Mouse (Mus musculus) layer of hippocampus, adult 9-10 months (tissue): ENCODE data around the gene Gosr1.
A peak's percentile ranks its signal among the peaks of the same experiment; 100 is the strongest.
"Not testable (repeated sequence)": the region's sequence is repeated elsewhere in the genome, so short reads cannot be mapped to it uniquely, and the experiment has no call there.

Experiments
- DNase-seq: peaks from one replicate; pipeline ENCODE4 v3.0.0; 2022; ENCODE audit warnings: low spot score

The Gosr1 gene

DNA sequence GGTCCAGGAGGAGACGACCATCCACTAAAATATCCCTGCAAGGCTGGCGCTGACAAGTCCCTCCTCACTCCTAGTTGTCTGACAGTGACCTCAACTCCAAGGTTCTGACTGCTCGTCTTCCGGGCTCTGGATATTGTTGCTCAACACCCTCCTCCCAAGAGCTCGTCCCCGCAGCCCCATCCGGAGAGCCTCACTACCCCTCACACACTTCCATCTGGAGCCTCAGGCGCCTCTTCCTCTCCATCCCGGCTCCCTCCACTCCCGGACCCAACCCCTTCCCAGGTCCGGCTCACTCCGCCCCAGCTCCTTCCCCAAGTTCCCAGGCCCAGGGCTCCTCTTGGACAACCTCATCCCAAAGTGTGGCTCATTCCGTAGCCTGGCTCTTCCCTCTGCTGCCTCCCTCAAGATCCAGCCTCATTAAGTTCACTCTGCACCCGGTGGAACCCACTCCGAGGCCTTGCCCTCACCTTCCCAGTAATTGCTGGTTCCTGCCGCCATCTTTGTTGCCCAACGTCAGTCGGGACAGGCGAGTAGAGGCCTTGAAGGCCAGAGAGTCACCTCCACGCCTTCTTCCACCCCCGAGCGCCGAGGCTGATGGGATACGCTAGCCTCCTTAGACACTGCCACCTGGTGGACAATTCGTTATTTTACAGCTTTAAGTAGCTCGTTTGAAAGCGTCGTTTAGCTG, at the start of gene Gosr1:
Gosr1 (minus strand) TSS at position 527 of the 688 bp plus-strand sequence.
- peak; percentile 88 for DNase-seq

DNA sequence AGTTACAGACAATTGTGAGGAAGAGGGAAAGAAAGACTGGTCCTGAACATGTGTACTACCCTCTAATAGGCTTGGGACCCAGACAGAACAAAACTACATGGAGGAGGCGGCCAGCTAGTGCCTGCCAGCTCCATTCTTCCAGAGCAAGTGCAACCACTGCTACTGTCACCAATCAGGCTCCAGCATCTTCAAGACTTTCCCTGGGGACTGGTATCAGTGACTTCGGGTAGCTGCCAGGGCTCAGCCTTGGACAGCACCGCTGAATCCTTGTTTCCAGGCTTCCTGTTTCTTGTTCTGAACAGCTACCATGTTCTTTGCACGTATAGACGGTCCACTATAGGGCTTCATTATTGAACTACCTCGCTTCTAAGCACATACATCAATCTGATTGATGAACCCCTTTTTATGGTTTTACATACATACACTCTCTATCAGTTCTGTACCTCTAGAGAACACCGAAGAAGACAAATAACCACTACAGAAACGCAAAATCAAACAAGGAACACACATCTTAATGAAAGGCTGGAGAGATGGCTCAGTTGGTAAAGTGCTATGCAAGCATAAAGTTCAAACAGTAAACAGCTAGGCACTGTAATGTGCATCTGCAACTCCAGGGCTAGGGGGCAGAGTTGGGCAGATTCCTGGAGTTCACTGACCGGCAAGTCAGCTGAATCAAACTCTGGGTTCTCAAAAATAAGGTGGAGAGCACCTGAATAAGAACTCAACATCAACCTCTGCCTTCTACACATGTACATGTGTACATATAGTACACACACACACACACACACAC, 47.5 kb upstream of the Gosr1 start:
- no peak for DNase-seq

DNA sequence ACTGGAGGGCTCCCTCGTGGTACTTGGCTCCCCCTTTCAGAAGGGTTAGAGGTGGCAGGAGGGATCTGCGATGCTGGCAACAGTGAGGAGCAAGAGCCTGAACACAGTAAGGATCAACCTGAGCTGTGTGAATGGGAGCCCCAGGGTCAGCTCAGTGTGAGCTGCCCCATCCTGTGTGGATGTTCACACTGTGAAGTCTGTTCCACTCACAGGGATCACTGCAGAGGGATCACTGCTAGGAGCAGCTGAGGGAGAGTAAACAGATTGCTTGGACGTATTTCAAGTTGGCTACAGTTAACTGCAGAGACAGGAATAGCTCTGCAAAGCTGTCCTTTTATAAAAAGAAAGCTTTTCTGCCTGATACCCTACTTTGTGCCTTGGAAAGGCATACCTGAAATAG, 46.1 kb upstream of the Gosr1 start:
- peak; percentile 42 for DNase-seq

DNA sequence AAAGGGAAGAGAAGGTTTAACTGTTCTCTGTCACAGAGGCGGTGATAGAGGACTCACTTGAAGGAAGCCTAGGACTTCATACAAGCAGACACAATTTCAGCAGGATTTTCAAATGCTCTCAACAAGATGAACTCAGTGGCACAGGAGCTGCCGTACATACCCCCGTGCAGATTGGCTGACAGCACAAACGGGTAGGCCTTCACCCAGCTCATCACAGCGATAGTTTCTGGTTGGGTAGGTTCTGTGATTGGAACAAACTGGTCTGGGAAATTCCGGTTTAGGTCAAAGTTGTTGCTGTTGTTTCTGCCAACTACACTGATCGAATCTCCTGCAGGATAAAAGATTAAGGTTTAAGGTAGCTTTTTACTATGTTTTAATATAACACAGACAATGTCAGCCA, 45.2 kb upstream of the Gosr1 start:
- no peak for DNase-seq

DNA sequence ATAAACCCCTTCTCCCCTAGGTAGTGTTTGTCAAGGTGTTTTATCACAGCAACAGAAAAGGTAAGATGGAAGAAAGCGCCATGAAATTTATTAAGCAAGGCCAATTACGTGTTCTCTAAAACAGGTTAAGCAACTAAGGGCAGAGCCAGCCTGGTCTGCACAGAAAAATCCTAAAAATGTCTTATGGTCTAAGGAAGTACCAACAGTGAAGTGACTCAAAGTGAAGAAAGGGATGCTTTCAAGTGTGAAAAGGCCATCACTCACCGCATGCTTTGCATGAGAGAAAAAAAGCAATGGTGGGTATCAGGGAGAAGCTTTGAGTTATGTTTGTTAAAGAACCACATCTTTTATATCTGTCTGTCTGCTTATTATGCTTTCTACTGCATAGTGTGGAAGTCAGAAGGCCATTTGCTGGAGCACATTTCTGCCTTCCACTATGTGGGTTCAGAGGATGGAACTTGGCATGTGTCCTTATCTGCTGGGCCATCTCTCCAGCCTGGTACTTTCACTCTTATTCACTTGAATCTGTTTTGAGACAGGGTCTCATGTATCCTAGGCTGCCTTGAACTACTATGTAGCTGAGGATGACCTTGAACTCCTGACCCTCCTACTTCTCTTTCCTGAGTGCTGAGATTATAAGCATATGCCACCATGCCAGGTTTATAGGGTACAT, 43.8 kb upstream of the Gosr1 start:
- DNase-seq, result no peak

DNA sequence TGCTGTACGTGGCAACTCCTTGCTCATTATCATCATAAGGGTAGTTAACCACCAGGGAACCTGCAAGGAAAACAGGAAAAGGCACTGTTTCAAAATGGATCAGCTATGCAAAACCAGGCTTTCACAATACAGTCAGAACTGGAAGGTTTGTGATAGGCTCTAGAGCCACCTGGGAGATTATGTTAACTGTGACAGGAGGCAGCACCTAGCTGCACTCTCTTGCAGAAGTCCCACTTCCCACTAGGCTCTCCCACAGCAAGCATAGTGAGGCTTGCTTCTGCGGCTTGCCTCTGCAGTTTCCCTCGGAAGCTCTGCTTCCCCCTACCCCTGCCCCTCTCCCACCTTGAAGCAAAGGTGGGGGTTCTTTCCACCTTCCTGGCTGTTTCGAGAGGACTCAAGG, 42.6 kb upstream of the Gosr1 start:
- no peak for DNase-seq

DNA sequence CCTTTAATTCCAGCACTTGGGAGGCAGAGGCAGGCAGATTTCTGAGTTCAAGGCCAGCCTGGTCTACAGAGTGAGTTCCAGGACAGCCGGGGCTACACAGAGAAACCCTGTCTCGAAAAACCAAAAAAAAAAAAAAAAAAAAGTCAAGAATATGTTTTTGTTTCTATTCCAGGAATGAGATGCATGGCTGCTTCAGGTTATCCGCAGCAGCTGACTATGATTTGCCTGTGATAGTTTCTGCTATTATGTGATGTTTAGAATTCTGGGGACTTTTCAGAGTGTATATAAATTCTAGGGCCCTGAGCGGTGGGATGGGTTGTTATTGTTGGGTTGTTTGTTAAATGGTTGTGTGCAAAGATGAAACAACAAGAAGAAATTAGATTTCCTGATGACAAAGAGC, 41.7 kb upstream of the Gosr1 start:
- DNase-seq, result not testable (repeated sequence)

DNA sequence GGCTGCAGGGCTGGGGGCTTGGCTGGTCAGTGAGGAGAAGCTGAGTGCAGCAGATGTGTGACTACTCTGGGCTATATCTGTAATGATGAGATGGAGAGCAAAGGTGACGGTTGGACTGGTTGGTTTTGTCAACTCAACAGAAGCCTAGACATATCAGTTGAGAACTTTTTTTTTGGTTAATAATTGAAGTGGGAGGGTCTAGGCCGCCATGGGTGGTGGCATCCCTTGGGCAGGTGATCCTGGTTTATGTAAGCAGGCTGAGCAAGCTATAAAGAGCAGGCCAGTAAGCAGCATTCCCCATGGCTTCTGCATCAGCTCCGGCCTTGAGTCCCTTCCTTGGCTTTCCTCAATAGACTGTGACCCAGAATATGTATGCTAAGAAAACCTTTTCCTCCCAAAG, 39.9 kb upstream of the Gosr1 start:
- DNase-seq, result no peak

DNA sequence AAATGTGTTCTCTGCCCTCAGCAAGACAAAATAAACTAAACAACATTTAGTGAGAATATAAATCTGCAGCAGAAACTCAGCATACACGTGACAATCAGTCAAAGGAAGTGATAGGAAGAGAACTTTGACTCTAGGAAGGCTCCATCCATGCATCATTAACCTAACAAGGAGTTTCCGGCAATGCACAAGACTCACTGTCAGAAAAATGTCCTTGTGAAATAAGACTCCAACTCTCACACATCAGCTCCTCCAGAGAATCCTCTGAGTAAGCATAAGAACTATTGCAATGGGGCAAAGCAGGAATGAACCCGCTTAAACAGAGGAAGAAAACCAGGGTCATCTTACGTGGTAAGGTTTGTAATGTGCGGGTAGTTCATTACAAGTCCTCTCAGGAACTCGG, 33.9 kb upstream of the Gosr1 start:
- no peak for DNase-seq

DNA sequence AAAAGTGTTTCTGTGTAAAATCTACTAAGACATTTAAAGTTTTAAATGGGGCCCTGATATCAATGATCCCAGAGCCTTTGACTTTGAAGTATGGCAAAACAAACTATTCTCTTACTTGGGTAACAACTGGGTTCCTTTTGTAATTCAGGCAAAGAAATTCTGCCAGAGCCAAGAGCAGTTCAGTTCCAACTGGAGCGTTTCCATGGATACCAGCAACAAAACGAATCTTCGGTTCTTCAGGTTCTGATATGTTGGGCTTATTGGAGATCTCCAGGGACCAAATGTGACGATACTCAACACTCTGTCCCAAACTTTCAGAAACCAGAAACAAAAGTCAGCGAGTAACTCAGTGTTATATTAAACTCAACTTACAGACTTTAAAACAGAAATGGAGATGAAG, 31.9 kb upstream of the Gosr1 start:
- no peak for DNase-seq

DNA sequence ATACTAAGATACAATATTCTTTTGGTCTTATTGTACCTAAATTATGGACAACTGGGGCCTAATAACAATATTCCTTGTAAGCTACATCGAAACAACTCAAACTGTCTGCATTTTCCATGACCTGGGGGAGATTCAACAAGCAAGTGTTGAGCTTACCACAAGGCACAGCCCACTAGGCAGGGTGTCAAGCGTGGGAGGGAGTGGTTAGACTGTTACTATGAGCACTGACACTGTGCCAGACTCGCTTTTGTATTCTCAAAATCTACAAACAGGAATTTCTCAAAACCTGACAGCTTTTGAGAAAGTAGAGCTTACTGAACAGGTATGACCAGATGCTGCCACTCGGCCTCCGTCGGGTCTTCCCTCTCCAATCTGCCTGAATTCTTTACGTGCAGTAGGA, 28.0 kb upstream of the Gosr1 start:
- DNase-seq, result no peak

DNA sequence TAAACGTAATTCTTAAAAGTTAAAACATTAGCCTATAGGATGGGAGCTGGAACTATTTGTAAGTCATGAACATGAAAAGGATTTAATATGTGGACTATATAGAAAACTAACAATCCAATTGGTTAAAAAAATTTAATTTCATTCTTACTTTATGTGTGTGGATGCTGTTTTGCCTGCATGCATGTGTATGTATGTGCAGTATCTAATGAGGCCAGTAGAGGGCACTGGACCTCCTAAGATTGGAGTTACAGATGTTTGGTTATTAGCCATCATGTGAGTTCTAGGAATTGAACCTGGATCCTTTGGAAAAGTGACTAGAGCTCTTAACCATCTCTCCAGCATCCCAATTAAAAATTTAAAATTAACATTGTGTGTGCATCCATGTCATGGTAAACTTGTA, 25.9 kb upstream of the Gosr1 start:
- peak; percentile 26 for DNase-seq

DNA sequence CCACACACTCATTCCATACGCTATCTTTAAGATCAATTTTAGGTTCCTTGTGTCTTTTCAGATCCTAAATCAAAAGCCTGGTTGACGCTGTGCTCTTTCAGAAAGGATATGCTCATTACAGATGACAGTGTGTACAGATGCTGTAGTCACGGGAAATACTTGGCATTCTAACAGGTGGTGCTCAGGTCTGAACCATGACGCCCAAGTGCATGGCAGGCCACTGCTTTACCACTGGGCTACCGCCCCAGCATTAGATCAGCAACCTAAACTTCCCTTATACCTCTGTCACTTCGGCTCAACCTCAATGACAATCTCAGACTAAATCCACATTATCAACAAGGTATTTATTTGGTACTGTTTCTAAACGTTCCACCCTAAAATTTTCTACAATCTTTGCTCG, 12.2 kb upstream of the Gosr1 start:
- no peak for DNase-seq

DNA sequence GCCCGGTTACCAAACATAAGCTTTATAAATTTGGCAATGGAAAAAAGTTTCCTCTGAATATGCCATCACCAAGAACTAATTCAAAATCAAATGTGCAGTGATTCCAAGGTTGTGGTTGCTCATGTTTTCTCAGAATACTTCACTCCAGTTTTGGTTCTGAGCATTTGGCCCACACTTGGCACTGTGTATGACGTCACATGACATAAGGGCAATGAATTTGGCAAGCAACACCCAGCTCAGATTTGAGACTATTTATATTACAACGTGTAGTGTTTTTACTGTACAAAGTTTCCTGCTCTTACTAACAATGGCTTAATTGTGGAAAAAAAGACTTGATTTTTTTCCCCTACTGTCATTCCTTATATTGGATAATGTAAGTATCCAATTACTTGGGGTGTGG, 10.4 kb upstream of the Gosr1 start:
- no peak for DNase-seq

DNA sequence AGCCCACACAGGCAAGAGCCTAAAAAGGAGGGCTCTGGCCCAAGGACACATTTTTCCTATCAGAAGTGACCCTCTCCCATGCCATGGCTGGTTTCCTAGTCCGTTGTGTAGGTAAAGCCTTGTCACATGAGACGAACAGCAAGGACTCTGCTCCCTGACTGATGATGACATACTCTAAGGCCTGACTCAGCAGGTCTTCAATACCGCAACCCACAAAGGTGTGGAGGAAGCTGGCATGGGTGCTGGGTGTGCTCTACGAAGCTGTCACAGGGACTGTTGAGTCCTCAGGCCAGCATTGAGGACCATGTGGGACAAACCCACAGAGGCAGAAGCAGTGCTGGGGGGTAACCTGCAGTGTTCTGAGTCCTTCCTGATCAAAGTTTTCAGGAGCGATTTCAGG, 7.2 kb upstream of the Gosr1 start:
- no peak for DNase-seq

DNA sequence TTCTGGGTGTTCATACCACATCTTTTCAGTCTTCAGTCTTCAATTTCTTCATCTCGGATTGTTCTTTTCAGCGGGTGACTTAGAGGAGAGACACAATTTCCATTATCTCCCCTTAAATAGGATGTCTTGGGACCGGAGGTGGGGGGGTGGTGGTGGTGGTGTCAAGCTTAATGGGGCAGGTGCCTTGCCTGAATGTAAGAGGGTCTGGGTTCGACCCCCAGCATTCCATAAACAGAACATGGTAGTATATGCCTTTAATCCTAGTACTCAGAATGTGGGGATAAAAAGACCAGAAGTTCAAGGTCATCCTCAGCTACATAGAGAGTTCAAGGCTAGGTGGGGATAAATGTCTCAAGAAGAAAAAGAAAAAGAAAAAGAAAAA, 353 bp upstream of the Gosr1 start:
- DNase-seq, result no peak

DNA sequence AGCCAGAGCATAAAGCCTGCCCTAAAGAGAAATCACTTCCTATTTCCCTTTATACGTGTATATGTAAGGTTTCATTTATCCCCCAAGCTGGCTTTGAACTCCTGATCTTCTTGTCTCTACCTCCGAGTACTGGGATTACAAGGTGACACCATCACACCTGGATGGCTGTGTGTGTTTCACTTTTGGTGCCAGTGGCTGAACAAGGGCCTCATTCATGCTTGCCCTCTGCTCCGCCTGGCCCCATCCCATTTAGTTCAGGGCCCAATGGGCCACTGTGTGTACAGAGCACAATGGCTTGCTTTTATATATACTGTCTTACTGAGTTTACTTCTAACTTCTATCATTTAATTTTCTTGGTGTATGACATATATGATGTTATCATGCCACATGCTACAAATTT, 11.1 kb downstream of the Gosr1 start:
- DNase-seq, result no peak

DNA sequence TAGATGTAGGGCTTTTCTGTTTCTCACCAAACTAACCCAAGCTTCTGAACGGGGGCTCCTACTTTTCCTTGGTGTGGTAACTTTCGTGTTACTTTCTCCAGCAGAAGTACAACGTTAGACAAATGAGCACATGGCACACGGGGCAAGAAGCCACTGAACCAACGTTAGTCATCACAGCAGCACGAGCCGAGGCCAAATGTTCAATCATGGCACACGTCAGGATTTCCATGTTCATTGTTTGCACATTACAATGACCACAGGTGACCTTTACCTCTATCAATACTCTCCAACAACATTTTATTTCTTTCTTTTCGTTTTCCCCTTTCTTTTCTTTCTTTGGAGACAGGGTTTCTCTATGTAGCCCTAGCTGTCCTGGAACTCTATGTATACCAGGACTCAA, 14.6 kb downstream of the Gosr1 start:
- no peak for DNase-seq

DNA sequence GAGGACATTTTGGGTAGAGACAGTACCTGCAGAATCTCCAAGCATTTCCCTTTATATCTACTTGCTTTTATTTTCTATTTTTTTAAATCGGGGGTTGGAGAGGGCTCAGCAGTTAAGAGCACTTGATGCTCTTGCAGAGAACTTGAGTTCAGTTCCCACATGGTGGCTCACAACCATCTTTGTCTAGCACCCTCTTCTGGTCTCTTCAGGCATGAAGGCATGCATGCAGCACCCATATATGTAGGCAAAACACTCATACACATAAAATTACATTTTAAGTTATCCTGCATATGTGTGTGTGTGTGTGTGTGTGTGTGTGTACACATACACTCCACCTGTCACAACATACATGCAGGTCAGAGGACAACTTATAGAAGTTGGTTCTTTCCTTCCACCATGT, 17.5 kb downstream of the Gosr1 start:
- no peak for DNase-seq

DNA sequence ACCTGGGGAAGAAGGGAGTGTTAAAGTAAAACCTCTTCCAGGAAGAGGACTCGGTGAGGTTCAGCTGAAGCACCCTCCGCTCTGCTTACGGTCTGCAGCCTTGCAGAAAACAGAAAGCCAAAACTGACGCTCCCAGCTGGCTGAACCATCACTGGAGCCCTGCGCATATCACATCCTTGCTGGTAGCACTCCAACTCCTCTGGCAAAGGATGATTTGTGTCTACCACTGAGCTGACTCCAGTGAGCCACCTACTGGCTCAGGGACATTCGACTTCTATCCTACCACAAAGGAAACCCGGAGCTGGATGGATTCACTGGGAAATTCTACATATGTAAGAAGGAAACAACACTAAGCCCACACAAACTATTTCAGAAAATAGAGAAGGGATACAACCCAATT, 18.8 kb downstream of the Gosr1 start:
- DNase-seq, result peak; percentile 10

DNA sequence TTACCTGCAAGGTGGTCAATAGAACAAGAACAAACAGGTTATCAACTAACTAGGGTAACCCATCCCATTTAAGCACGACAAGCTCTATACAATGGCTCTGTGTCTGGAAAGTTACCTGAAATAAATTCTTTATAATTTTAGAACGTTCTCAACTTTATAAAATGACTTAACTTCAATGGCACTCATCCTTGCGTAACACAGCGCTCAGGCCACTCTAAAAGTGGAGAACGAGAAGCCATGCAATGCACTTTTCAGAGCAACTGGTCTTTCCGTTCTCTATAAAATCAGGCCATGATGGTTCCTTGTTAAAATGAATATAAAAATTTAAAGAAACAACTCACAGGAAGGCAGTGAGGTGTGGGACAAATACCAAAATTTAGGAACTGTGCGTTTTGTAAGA, 20.9 kb downstream of the Gosr1 start:
- DNase-seq, result no peak

DNA sequence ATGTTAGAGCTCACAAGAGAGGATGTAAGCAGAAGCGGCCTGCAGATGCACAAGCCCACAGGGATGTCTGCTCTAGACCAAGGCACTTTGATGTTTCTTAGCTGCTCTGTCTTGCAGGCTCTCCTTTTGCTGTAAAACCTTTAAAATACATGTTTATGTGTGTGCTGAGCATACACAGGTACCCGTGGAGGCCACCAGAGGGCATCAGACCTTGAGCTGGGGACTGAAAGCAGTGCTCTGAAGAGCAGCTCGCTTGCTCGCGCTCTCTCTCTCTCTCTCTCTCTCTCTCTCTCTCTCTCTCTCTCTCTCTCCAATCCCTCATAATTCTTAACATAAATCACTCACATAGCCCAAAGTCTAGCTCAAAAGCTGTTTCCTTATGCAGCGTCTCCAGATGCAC, 24.3 kb downstream of the Gosr1 start:
- DNase-seq, result no peak

DNA sequence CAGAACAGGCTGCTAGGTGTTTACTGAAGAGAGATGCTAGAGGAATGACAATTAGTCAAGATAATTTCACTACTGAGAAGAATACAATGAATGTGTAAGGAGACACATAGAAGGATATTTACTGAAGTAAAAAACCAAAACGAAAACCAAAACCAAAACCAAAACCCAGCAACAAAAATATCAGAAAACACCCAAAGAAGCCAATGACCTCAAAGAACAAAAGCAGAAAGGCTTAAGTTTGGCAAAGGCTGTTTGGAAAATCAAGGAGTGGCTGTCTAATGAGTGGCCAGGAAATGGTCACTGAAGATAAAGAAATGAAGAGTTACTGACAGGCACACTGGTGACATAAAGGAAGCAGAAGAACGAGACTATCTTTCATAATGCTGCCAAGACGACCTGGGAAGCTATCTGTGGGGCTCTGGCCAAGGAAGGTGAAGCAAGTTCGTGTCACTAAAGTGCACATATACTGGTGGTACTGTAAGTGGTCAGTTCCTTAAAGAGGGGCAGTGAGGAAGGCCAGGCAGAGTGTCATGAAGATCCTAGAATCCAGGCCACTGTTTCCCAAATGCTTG, 27.5 kb downstream of the Gosr1 start:
- no peak for DNase-seq
